Comparison of ENCODE assay signal across 12 mouse cellular contexts in the genomic region with DNA sequence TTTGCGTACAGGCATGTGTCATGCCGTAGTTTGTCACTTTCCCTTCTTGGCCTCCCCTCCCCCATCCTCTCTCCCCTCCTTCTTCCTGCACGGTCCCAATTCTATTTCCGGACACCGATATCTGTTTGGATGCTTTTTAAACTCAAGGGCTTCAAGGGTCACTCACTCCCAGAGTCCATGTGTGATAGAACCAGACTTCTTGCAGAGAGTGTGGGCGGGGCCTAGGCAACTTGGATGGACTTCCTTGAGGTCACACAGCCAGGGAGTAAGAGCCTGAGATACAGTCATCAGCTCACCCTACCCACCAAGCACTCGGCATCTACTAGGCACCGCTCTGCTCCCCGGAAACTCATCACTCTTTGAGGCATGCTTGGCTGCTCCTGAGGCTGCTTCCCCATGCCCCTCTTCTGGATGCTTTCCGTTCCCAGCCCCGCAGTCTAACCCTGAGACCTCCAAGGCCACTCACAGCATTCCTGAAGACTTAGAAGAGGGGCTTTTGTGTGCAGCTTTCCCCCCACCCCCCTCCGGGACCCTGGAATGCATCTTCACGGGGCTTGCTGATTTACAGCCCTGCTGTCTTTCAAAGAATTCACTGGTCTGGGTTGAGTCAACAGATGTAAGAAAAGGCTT. TPM values are rescaled to one million over a fixed set of nuclear protein-coding genes. Genes with fewer than 3 reads are reported as not detected.
DNase-seq lines count a peak whose midpoint lies in the region; ATAC-seq and TF ChIP-seq lines count a peak whose summit lies in the region.
"Had no signal": no experiment of that assay in that cellular context is flagged by ENCODE, and none has a peak within 500 bp of the region (broad histone marks: within the 10 kb centered on the region; RNA-seq: fewer than 3 reads in every experiment).

No protein-coding gene starts in this region.

- DNase-seq in neural tube, embryonic 10.5 days (ENCODE audit: extremely low spot score, low spot score): peak; percentile 56
- DNase-seq in kidney, postnatal 4 days: peak; percentile 34 to 57
- DNase-seq in stomach, postnatal 0 days (ENCODE audit: low spot score): no peak
- DNase-seq in left cerebral cortex, adult 18-20 months (ENCODE audit: low spot score in 2 of 2): no peak
- DNase-seq in layer of hippocampus, postnatal 14 days (ENCODE audit: low spot score in 2 of 2): no peak
- DNase-seq in right cerebral cortex, adult 2 months (ENCODE audit: low spot score in 2 of 2): no peak
- DNase-seq: gastrocnemius, postnatal 25 days had no signal

- no peak overlapping the region for H3K27ac ChIP-seq in neural tube, embryonic 15.5 days (replicated peaks)
- no peak overlapping the region for H3K27ac ChIP-seq in heart, embryonic 11.5 days (ENCODE audit: low read depth, low read length)
- no peak overlapping the region for H3K27ac ChIP-seq in stomach, postnatal 0 days (replicated peaks)
- H3K27ac ChIP-seq: embryonic facial prominence, embryonic 15.5 days had no signal

- 29% methylated on average over 13 of the region's 13 CpGs for WGBS in neural tube, embryonic 15.5 days
- WGBS in heart, embryonic 11.5 days (ENCODE audit: insufficient replicate concordance): 27% methylated on average over 13 of the region's 13 CpGs
- WGBS in stomach, postnatal 0 days: 48% methylated on average over 13 of the region's 13 CpGs

- H3K4me2 ChIP-seq in neural tube, embryonic 15.5 days: no peak overlapping the region
- H3K4me2 ChIP-seq in heart, embryonic 11.5 days: peak overlapping the region; percentile 44
- H3K4me2 ChIP-seq in stomach, postnatal 0 days (replicated peaks; ENCODE audit: low read depth): no peak overlapping the region
- H3K4me2 ChIP-seq: embryonic facial prominence, embryonic 15.5 days had no signal

- H3K9ac ChIP-seq in neural tube, embryonic 15.5 days (replicated peaks): no peak overlapping the region
- H3K9ac ChIP-seq in heart, embryonic 11.5 days (ENCODE audit: low read depth, low read length): 0 out of 2 replicates have a peak overlapping the region, but pooled peaks have one; percentile 22
- no peak overlapping the region for H3K9ac ChIP-seq in stomach, postnatal 0 days (ENCODE audit: low read length)
- H3K9ac ChIP-seq: embryonic facial prominence, embryonic 15.5 days had no signal

- no peaks in the 10 kb centered on the region for H3K27me3 ChIP-seq in neural tube, embryonic 15.5 days (replicated peaks)
- no peaks in the 10 kb centered on the region for H3K27me3 ChIP-seq in heart, embryonic 11.5 days (ENCODE audit: control insufficient read depth, insufficient read depth, low read length)
- H3K27me3 ChIP-seq in stomach, postnatal 0 days (ENCODE audit: control insufficient read depth, insufficient read depth, low read length): no peaks in the 10 kb centered on the region
- H3K27me3 ChIP-seq: embryonic facial prominence, embryonic 15.5 days had no signal

- 0 out of 2 replicates have a peak, but pooled peaks cover 4% of the 10 kb centered on the region for H3K9me3 ChIP-seq in neural tube, embryonic 15.5 days (replicated peaks)
- H3K9me3 ChIP-seq in heart, embryonic 11.5 days (replicated peaks; ENCODE audit: control insufficient read depth, low read length): peaks cover 6% of the 10 kb centered on the region; the same call in 1 of the 2 replicates
- no peaks in the 10 kb centered on the region for H3K9me3 ChIP-seq in stomach, postnatal 0 days (ENCODE audit: control insufficient read depth, low read length)

- H3K36me3 ChIP-seq in neural tube, embryonic 15.5 days: no peaks in the 10 kb centered on the region
- no peaks in the 10 kb centered on the region for H3K36me3 ChIP-seq in heart, embryonic 11.5 days (ENCODE audit: control insufficient read depth, insufficient read depth, low read length)
- no peaks in the 10 kb centered on the region for H3K36me3 ChIP-seq in stomach, postnatal 0 days (ENCODE audit: control insufficient read depth, insufficient read depth, low read length)
- H3K36me3 ChIP-seq: embryonic facial prominence, embryonic 15.5 days had no signal

- no peak for TF ChIP-seq CTCF in stomach, postnatal 0 days (IDR thresholded peaks at IDR 0.05; ENCODE audit: low read depth)

- ATAC-seq in neural tube, embryonic 15.5 days (ENCODE audit: low FRiP score): no peak; the same call in 1 of the 2 replicates
- peak; percentile 57 for ATAC-seq in heart, embryonic 11.5 days (replicated peaks; ENCODE audit: insufficient number of reproducible peaks, low FRiP score, low TSS enrichment)
- peak; percentile 45; the same call in 1 of the 2 replicates for ATAC-seq in stomach, postnatal 0 days (ENCODE audit: low FRiP score, low TSS enrichment)

- H3K4me1 ChIP-seq in neural tube, embryonic 15.5 days: 0 out of 2 replicates have a peak, but pooled peaks cover 4% of the 10 kb centered on the region
- peaks cover 16% of the 10 kb centered on the region for H3K4me1 ChIP-seq in heart, embryonic 11.5 days (ENCODE audit: control insufficient read depth, insufficient read depth, low read length)
- H3K4me1 ChIP-seq in stomach, postnatal 0 days (replicated peaks; ENCODE audit: control insufficient read depth, insufficient read depth): no peaks in the 10 kb centered on the region

- TF ChIP-seq EP300 in stomach, postnatal 0 days (optimal IDR thresholded peaks at IDR 0.05): no peak

- no peak overlapping the region for H3K4me3 ChIP-seq in neural tube, embryonic 15.5 days (replicated peaks)
- no peak overlapping the region for H3K4me3 ChIP-seq in heart, embryonic 11.5 days (ENCODE audit: low read depth, low read length)
- H3K4me3 ChIP-seq in stomach, postnatal 0 days (ENCODE audit: low read depth, low read length): no peak overlapping the region
- H3K4me3 ChIP-seq: embryonic facial prominence, embryonic 15.5 days; myocyte had no signal

RNA-seq across cellular contexts. Expression of a gene that starts 35.1 kb away (rescaled TPM):
- polyA plus RNA-seq in neural tube, embryonic 15.5 days (2015; fragmentation: Nextera tagmentation; extraction: Ambion mirVana): 10.2 and 12.3 TPM in 2 replicates
- polyA plus RNA-seq in heart, embryonic 11.5 days (2014; fragmentation: Nextera tagmentation; extraction: Ambion mirVana): 0.14 and 0.63 TPM in 2 replicates
- 0.08 and 0.33 TPM in 2 replicates for polyA plus RNA-seq in stomach, postnatal 0 days (2015; fragmentation: Nextera tagmentation; extraction: Ambion mirVana)
- 1 to 10 TPM; 4.9 to 5.4 TPM for total RNA-seq in left cerebral cortex, adult 18-20 months (2021)
- 1 to 10 TPM; 5.7 to 7.0 TPM for total RNA-seq in layer of hippocampus, postnatal 14 days (2021)
- total RNA-seq: gastrocnemius, postnatal 25 days; MEL had no signal

Comparison
In these comparisons a context has a peak if more than half of its experiments do, and no peak if none do; other contexts are left out.
1. DNase-seq: peak in neural tube, embryonic 10.5 days (single experiment) and kidney, postnatal 4 days (2 of 2); none in stomach, postnatal 0 days (single experiment), left cerebral cortex, adult 18-20 months (0 of 2), layer of hippocampus, postnatal 14 days (0 of 2) and right cerebral cortex, adult 2 months (0 of 2).